Mouse (Mus musculus): ENCODE measurements around the gene Serinc5. TPM values are rescaled to one million over a fixed set of nuclear protein-coding genes. Genes with fewer than 3 reads are reported as not detected.

Serinc5 gene
- polyA plus RNA-seq, 3 experiments from 2014 or later: 8.9 to 10.1 (median 9.7) TPM

- no peak for ATAC-seq
Observed at GRCm38 (mm10) chr13:92615201-92615600, 4.3 kb downstream of the Serinc5 start.

GRCm38 (mm10) chr13:92616459-92616858 lies 5.6 kb downstream of the Serinc5 start:
- ATAC-seq: no peak

GRCm38 (mm10) chr13:92626196-92626595 lies 15.3 kb downstream of the Serinc5 start:
- ATAC-seq: no peak

- no peak for ATAC-seq
Observed at GRCm38 (mm10) chr13:92626725-92627124, 15.8 kb downstream of the Serinc5 start.

- ATAC-seq: peak; percentile 57
Observed at GRCm38 (mm10) chr13:92629509-92629908, 18.6 kb downstream of the Serinc5 start.

- ATAC-seq: no peak
Observed at GRCm38 (mm10) chr13:92631450-92631849, 20.6 kb downstream of the Serinc5 start.

- ATAC-seq: no peak
Observed at GRCm38 (mm10) chr13:92632550-92632949, 21.7 kb downstream of the Serinc5 start.

GRCm38 (mm10) chr13:92635040-92635439 lies 24.1 kb downstream of the Serinc5 start:
- ATAC-seq: no peak

- peak; percentile 22 for ATAC-seq
Observed at GRCm38 (mm10) chr13:92636226-92636909, 25.5 kb downstream of the Serinc5 start.

GRCm38 (mm10) chr13:92636910-92637275 lies 26.0 kb downstream of the Serinc5 start:
- ATAC-seq: peak; percentile 97

- peak; percentile 33 for ATAC-seq
Observed at GRCm38 (mm10) chr13:92639093-92640014, 28.5 kb downstream of the Serinc5 start.

- no peak for ATAC-seq
Observed at GRCm38 (mm10) chr13:92644199-92644598, 33.3 kb downstream of the Serinc5 start.

GRCm38 (mm10) chr13:92644753-92645152 lies 33.9 kb downstream of the Serinc5 start:
- no peak for ATAC-seq

- ATAC-seq: no peak
Observed at GRCm38 (mm10) chr13:92647695-92648094, 36.8 kb downstream of the Serinc5 start.

GRCm38 (mm10) chr13:92649111-92649510 lies 38.2 kb downstream of the Serinc5 start:
- no peak for ATAC-seq

GRCm38 (mm10) chr13:92650956-92651355 lies 40.1 kb downstream of the Serinc5 start:
- ATAC-seq: no peak

GRCm38 (mm10) chr13:92652498-92652897 lies 41.6 kb downstream of the Serinc5 start:
- no peak for ATAC-seq

GRCm38 (mm10) chr13:92653283-92653682 lies 42.4 kb downstream of the Serinc5 start:
- no peak for ATAC-seq

- ATAC-seq: no peak
Observed at GRCm38 (mm10) chr13:92656815-92657513, 46.1 kb downstream of the Serinc5 start.

GRCm38 (mm10) chr13:92659611-92660010 lies 48.7 kb downstream of the Serinc5 start:
- ATAC-seq: peak; percentile 43

GRCm38 (mm10) chr13:92662555-92663286 lies 51.8 kb downstream of the Serinc5 start:
- ATAC-seq: no peak

GRCm38 (mm10) chr13:92665008-92665407 lies 54.1 kb downstream of the Serinc5 start:
- no peak for ATAC-seq

Data from inflammation-experienced regulatory T-cells, adult 6 months (primary cell).